Mouse (Mus musculus): Measurements from ENCODE around the gene Tspan11.

- TF ChIP-seq CTCF (IDR thresholded peaks at IDR 0.05; ENCODE audit: low read depth, low read length) (no peak), POLR2A (IDR thresholded peaks at IDR 0.05; ENCODE audit: borderline replicate concordance, low read depth, low read length) (no peak)
Observed at GRCm38 (mm10) chr6:127974000-127974399, 86.6 kb downstream of the Tspan11 start.
